ENCODE assay signal across 28 mouse cellular contexts in the genomic region with DNA sequence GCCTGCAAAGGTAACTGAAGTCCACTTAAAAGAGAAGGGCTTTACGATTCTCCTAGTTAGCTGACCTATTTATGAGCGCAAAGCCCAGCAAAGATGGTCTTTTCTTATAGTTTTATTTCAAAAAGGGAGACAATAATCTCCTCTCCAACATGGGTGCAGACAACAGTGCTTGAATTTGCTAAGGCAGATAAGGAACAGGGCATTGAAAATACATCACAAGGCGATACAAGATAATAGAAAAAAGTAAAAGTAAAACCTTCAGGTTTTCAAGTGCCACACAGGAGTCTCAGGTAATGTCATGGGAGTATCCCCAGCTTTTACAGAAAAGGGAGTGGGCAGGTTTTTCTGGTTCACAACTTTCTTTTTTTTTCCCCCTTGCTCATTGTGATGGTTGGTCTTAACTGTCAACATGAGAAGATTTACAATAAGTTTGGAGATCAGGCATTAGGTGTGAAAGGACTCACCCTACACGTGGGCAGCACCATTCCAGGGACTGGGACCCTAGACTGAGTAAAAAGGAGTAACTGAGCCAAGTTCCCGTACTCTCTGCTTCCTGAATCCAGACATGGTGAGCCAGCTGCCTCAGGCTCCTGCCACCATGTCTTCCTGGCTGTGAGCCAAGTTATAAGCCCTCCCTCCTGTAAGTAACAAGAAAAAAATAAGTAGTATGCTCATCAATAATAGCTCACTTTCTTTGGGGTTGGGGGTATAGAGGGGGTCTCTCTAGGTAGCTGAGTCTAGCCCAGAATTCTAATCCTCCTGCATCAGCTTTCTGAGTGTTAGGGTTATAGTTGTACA.
DNase-seq lines count a peak whose midpoint lies in the region; ATAC-seq and TF ChIP-seq lines count a peak whose summit lies in the region.
"Had no signal": no experiment of that assay in that cellular context is flagged by ENCODE, and none has a peak within 500 bp of the region (broad histone marks: within the 10 kb centered on the region; RNA-seq: fewer than 3 reads in every experiment).

No protein-coding gene starts in this region.

- no peak overlapping the region for H3K4me2 ChIP-seq in lung, postnatal 0 days (replicated peaks; ENCODE audit: low read depth, low read length)
- peak overlapping the region; percentile 62 for H3K4me2 ChIP-seq in liver, embryonic 12.5 days
- peak overlapping the region; percentile 34; the same call in 1 of the 2 replicates for H3K4me2 ChIP-seq in liver, postnatal 0 days (ENCODE audit: low read depth, low read length)
- H3K4me2 ChIP-seq: embryonic facial prominence, embryonic 13.5 days; heart, embryonic 12.5 days; intestine, embryonic 15.5 days had no signal

- no peaks in the 10 kb centered on the region for H3K9me3 ChIP-seq in heart, embryonic 10.5 days
- no peaks in the 10 kb centered on the region for H3K9me3 ChIP-seq in lung, postnatal 0 days (ENCODE audit: low read length)
- no peaks in the 10 kb centered on the region for H3K9me3 ChIP-seq in liver, embryonic 12.5 days (replicated peaks)
- no peaks in the 10 kb centered on the region for H3K9me3 ChIP-seq in liver, postnatal 0 days (ENCODE audit: low read length)
- H3K9me3 ChIP-seq: embryonic facial prominence, embryonic 13.5 days; G1E; heart, embryonic 12.5 days; hindbrain, embryonic 10.5 days; intestine, embryonic 15.5 days; megakaryocyte, embryonic 14.5 days; neural tube, embryonic 12.5 days had no signal

- H3K9ac ChIP-seq in lung, postnatal 0 days (replicated peaks; ENCODE audit: low read depth) = no peak overlapping the region
- H3K9ac ChIP-seq in liver, embryonic 12.5 days = peak overlapping the region; percentile 47
- H3K9ac ChIP-seq in liver, postnatal 0 days (replicated peaks) = no peak overlapping the region
- H3K9ac ChIP-seq: embryonic facial prominence, embryonic 13.5 days; heart, embryonic 12.5 days; intestine, embryonic 15.5 days; neural tube, embryonic 12.5 days had no signal

- H3K27ac ChIP-seq in heart, embryonic 10.5 days = peak overlapping the region; percentile 25; the same call in 1 of the 2 replicates
- H3K27ac ChIP-seq in lung, postnatal 0 days (ENCODE audit: low read length) = no peak overlapping the region
- H3K27ac ChIP-seq in liver, embryonic 12.5 days = peak overlapping the region; percentile 99
- peak overlapping the region; percentile 94 for H3K27ac ChIP-seq in liver, postnatal 0 days (ENCODE audit: low read depth)
- H3K27ac ChIP-seq: embryonic facial prominence, embryonic 13.5 days; gastrocnemius, adult 2 months; hindbrain, embryonic 10.5 days; intestine, embryonic 15.5 days; neural tube, embryonic 12.5 days had no signal

- peaks cover 3% of the 10 kb centered on the region; the same call in 1 of the 2 replicates for H3K4me1 ChIP-seq in heart, embryonic 10.5 days
- no peaks in the 10 kb centered on the region for H3K4me1 ChIP-seq in lung, postnatal 0 days (ENCODE audit: insufficient read depth, low read depth, low read length)
- peaks cover 65% of the 10 kb centered on the region for H3K4me1 ChIP-seq in liver, embryonic 12.5 days
- H3K4me1 ChIP-seq in liver, postnatal 0 days (ENCODE audit: insufficient read depth) = peaks cover 33% of the 10 kb centered on the region
- H3K4me1 ChIP-seq: embryonic facial prominence, embryonic 13.5 days; intestine, embryonic 15.5 days; neural tube, embryonic 12.5 days had no signal

- TF ChIP-seq EP300 in lung, postnatal 0 days (IDR thresholded peaks at IDR 0.05) = no peak
- TF ChIP-seq EP300 in liver, postnatal 0 days (IDR thresholded peaks at IDR 0.05; ENCODE audit: low read depth) = peak; percentile 75; the same call in 1 of the 2 replicates

- no peak for TF ChIP-seq CTCF in lung, postnatal 0 days (IDR thresholded peaks at IDR 0.05)
- TF ChIP-seq CTCF in liver, postnatal 0 days (IDR thresholded peaks at IDR 0.05; ENCODE audit: low read depth) = no peak

- H3K36me3 ChIP-seq in heart, embryonic 10.5 days = no peaks in the 10 kb centered on the region
- no peaks in the 10 kb centered on the region for H3K36me3 ChIP-seq in lung, postnatal 0 days (ENCODE audit: insufficient read depth, low read length)
- no peaks in the 10 kb centered on the region for H3K36me3 ChIP-seq in liver, embryonic 12.5 days
- H3K36me3 ChIP-seq in liver, postnatal 0 days (replicated peaks; ENCODE audit: insufficient read depth, low read length) = no peaks in the 10 kb centered on the region
- H3K36me3 ChIP-seq: embryonic facial prominence, embryonic 13.5 days; G1E; heart, embryonic 12.5 days; hindbrain, embryonic 10.5 days; intestine, embryonic 15.5 days; neural tube, embryonic 12.5 days had no signal

- DNase-seq in heart, embryonic 10.5 days (ENCODE audit: low spot score) = no peak
- DNase-seq in heart, adult 9 months (ENCODE audit: low spot score in 2 of 2) = no peak
- peak; percentile 22 for DNase-seq in lung, postnatal 0 days (ENCODE audit: low spot score)
- DNase-seq in lung, postnatal 25 days (ENCODE audit: low spot score) = no peak
- DNase-seq in liver, postnatal 0 days = no peak
- DNase-seq: adrenal gland, adult 2 months; B cell, adult 2 months; cerebellum, adult 18-20 months; cerebellum, postnatal 25 days; gastrocnemius, adult 2 months; heart, postnatal 10 days; kidney, adult 9 months; kidney, postnatal 36 days; lung, postnatal 36 days; midbrain, embryonic 14.5 days; retina, postnatal 1 day; thymus, adult 18-20 months; thymus, postnatal 36 days had no signal

- ATAC-seq in lung, postnatal 0 days = no peak
- ATAC-seq in liver, embryonic 12.5 days = no peak
- no peak for ATAC-seq in liver, postnatal 0 days
- ATAC-seq in frontal cortex, adult (ENCODE audit: low TSS enrichment) = no peak

- H3K4me3 ChIP-seq in heart, embryonic 10.5 days = no peak overlapping the region
- no peak overlapping the region for H3K4me3 ChIP-seq in lung, postnatal 0 days (ENCODE audit: low read depth, low read length)
- H3K4me3 ChIP-seq in liver, embryonic 12.5 days = no peak overlapping the region
- H3K4me3 ChIP-seq in liver, postnatal 0 days (ENCODE audit: low read depth, low read length) = no peak overlapping the region
- H3K4me3 ChIP-seq: embryonic facial prominence, embryonic 13.5 days; gastrocnemius, adult 2 months; heart, embryonic 12.5 days; hindbrain, embryonic 10.5 days; intestine, embryonic 15.5 days; megakaryocyte, embryonic 14.5 days; neural tube, embryonic 12.5 days had no signal

- no peaks in the 10 kb centered on the region for H3K27me3 ChIP-seq in heart, embryonic 10.5 days (ENCODE audit: insufficient read depth, poor library complexity, severe bottlenecking)
- H3K27me3 ChIP-seq in lung, postnatal 0 days (replicated peaks; ENCODE audit: insufficient read depth, low read length) = no peaks in the 10 kb centered on the region
- no peaks in the 10 kb centered on the region for H3K27me3 ChIP-seq in liver, embryonic 12.5 days (replicated peaks)
- no peaks in the 10 kb centered on the region for H3K27me3 ChIP-seq in liver, postnatal 0 days (ENCODE audit: insufficient read depth, low read length)
- H3K27me3 ChIP-seq: CH12.LX; embryonic facial prominence, embryonic 13.5 days; heart, embryonic 12.5 days; intestine, embryonic 15.5 days; megakaryocyte, embryonic 14.5 days; neural tube, embryonic 12.5 days had no signal

- 71% methylated on average over 5 of the region's 5 CpGs for WGBS in heart, embryonic 10.5 days
- WGBS in lung, postnatal 0 days = 58% methylated on average over 5 of the region's 5 CpGs
- 60% methylated on average over 5 of the region's 5 CpGs for WGBS in liver, embryonic 12.5 days (ENCODE audit: insufficient replicate concordance)
- 58% methylated on average over 5 of the region's 5 CpGs for WGBS in liver, postnatal 0 days (ENCODE audit: insufficient replicate concordance)
